Comparison of ENCODE assay signal across 8 mouse cellular contexts in the genomic region with DNA sequence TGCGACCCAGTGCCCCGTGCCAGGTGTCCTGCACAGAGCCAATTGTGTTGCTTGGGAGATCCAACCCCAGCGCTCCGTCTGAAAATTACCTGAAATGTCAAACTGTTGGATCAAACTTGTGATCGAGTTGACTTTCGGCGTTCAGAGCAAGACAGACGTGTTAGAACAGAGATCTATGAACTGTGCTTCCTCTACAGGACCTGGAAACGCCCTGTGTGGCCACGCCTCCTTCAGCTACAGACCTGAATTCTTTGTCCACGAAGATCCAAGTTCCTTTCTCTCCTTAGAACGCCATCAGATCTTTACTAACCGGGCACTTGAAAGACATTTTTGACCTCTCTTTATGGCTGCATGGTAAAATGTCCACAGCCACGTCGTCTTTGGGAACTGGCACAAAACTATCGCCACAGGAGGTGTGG. TPM values are rescaled to one million over a fixed set of nuclear protein-coding genes. Genes with fewer than 3 reads are reported as not detected.
DNase-seq lines count a peak whose midpoint lies in the region; ATAC-seq lines count a peak whose summit lies in the region.

A gene (minus strand): TSS at position 369 of the 419 bp plus-strand sequence.

- H3K36me3 ChIP-seq in hindbrain, embryonic 16.5 days (ENCODE audit: control insufficient read depth, insufficient read depth, low read length): no peaks in the 10 kb centered on the region

- peak within 1 kb of the TSS; percentile 59 for H3K9ac ChIP-seq in hindbrain, embryonic 16.5 days (ENCODE audit: low read depth, low read length)

- no peak for ATAC-seq in hindbrain, embryonic 16.5 days
- ATAC-seq in erythroid progenitor cell, adult 5-6 weeks (replicated peaks; ENCODE audit: low FRiP score, poor library complexity, severe bottlenecking): no peak

- H3K9me3 ChIP-seq in hindbrain, embryonic 16.5 days (ENCODE audit: control insufficient read depth, low read length): no peaks in the 10 kb centered on the region

- H3K4me1 ChIP-seq in hindbrain, embryonic 16.5 days (ENCODE audit: control insufficient read depth, insufficient read depth, low read depth, low read length): peaks cover 7% of the 10 kb centered on the region

- peak within 1 kb of the TSS; percentile 83 for H3K4me2 ChIP-seq in hindbrain, embryonic 16.5 days (ENCODE audit: low read length)

- 8% methylated on average over 16 of the region's 16 CpGs for WGBS in hindbrain, embryonic 16.5 days

- peak within 1 kb of the TSS; percentile 45 for H3K4me3 ChIP-seq in hindbrain, embryonic 16.5 days (ENCODE audit: low read length)

- no peak within 1 kb of the TSS; the same call in 1 of the 2 replicates for H3K27ac ChIP-seq in hindbrain, embryonic 16.5 days (ENCODE audit: low read depth, low read length)

- DNase-seq in kidney, adult 9 months: peak; percentile 13
- DNase-seq in kidney, adult 18-20 months: no peak
- peak; percentile 19 for DNase-seq in embryo, embryonic 11 days
- peak; percentile 24 for DNase-seq in lung, postnatal 14 days
- DNase-seq in gastrocnemius, adult 18-20 months (ENCODE audit: low spot score): no peak
- DNase-seq in frontal cortex, adult 2 months (ENCODE audit: extremely low spot score in 1 of 2, low spot score in 1 of 2): no peak

- peaks cover 15% of the 10 kb centered on the region for H3K27me3 ChIP-seq in hindbrain, embryonic 16.5 days (replicated peaks; ENCODE audit: control insufficient read depth, insufficient read depth, low read length)

RNA-seq across cellular contexts. Expression of the gene that starts here (rescaled TPM):
- polyA plus RNA-seq in hindbrain, embryonic 16.5 days (2015; fragmentation: Nextera tagmentation; extraction: Ambion mirVana): 2.1 and 2.6 TPM in 2 replicates
- total RNA-seq in gastrocnemius, adult 18-20 months (2021): 1 to 10 TPM; 3.7 to 6.0 TPM
- not detected in 2 replicates for total RNA-seq in erythroid progenitor cell, adult 5-6 weeks (2015; ENCODE audit: low replicate concordance)
- total RNA-seq in erythroid progenitor cell, adult 5-6 weeks (2017; ENCODE audit: low replicate concordance): 0.26 TPM in 1 of 2 replicates, not detected in the other
- 2.6 and 2.7 TPM in 2 replicates for polyA plus RNA-seq in frontal cortex, adult 2 months (2012; rRNA removed)

Comparison
In these comparisons a context has a peak if more than half of its experiments do, and no peak if none do; other contexts are left out.
1. DNase-seq: peak in kidney, adult 9 months (single experiment), embryo, embryonic 11 days (single experiment) and lung, postnatal 14 days (single experiment); none in kidney, adult 18-20 months (single experiment), gastrocnemius, adult 18-20 months (single experiment) and frontal cortex, adult 2 months (0 of 2).